Mouse (Mus musculus): ENCODE results near the gene Pbx1. TPM values are rescaled to one million over a fixed set of nuclear protein-coding genes. Genes with fewer than 3 reads are reported as not detected.

Gene Pbx1
- polyA plus RNA-seq, 1 experiment = 46.9 TPM

DNA sequence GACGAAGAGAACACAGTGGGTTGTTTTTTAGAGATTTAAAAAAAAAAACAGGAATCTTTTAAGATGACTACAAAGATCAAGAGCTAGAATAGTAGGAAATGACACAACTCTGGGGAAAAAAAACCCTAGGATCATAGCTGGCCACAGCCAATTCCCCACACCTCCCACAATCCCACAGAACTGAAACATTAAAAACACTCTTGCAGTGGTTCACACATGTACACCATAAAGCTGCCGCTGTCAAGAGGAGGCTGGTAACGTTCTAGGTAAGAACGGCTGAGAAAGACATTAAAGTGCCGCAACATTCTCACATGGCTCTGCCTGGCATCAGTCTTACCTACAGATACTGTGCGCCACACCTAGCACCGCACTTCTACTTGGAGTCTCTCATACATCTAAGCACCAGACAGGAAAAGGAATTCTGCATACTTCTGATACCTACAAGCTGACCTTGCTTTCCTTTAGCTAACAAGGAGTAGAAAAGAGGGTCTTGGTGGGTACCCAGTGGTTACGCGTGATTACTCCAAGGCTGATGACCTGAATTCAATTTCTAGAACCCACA lies 176.6 kb downstream of the Pbx1 start:
- no peak for DNase-seq
- TF ChIP-seq POLR2A (IDR thresholded peaks at IDR 0.05; ENCODE audit: low read depth, low read length) (no peak), CTCF (conservative IDR thresholded peaks at IDR 0.05; ENCODE audit: insufficient read depth, insufficient read length, low read depth, low read length) (no peak)
- no peaks in the 10 kb centered on the region; the same call in 1 of the 2 replicates for H3K36me3 ChIP-seq (ENCODE audit: control insufficient read depth, insufficient read depth, low read length)
- H3K27me3 ChIP-seq (replicated peaks; ENCODE audit: control insufficient read depth, insufficient read depth, low read length) = no peaks in the 10 kb centered on the region
- H3K27ac ChIP-seq (ENCODE audit: insufficient read depth, low read depth, low read length) = no peak overlapping the region
- H3K4me3 ChIP-seq (ENCODE audit: insufficient read depth, low read depth, low read length) = no peak overlapping the region
- 97% methylated on average over 9 of the region's 9 CpGs for WGBS
- H3K4me1 ChIP-seq (ENCODE audit: control insufficient read depth, insufficient read depth, low read length) = peaks cover 6% of the 10 kb centered on the region; the same call in 1 of the 2 replicates

DNA sequence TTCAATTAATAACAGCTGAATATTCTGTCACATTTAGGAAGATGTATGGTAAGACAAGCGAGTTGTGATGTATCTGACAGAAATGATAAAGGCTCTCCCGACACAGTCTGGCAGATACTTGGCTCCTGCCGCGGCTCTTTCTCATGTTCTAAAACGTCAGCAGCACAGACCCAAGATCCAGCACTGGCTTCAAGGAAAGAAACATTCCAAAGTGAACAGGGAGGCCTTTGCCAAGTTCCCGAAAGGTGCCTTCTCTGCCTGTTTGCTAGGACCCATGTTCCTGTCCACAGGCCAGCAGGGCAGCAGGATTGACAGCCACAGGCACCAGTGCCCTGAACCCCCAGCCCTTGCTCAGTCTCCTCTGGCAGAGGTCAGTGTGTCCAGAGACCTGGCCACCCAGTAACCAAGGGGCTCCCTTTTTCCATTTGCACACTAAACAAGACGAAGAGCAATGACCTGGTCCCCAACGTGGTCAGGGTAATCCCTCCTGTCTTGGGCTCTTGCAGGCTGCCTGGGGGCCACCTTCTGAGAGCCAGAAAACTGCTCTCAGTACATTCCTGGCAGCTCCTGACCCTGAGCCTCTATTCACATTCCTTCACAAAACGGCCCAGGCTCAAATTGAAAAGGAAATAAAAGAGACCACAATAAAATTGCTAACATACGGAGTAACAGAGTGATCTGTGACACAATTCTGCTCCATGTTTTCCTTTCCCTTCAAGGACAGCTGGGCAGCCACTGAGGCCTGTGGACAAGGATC lies 184.9 kb downstream of the Pbx1 start:
- TF ChIP-seq POLR2A (IDR thresholded peaks at IDR 0.05; ENCODE audit: low read depth, low read length) = no peak
- TF ChIP-seq CTCF (conservative IDR thresholded peaks at IDR 0.05; ENCODE audit: insufficient read depth, insufficient read length, low read depth, low read length) = no peak
- peak; percentile 52 for DNase-seq
- peak overlapping the region; percentile 93 for H3K27ac ChIP-seq (ENCODE audit: insufficient read depth, low read depth, low read length)
- H3K27me3 ChIP-seq (replicated peaks; ENCODE audit: control insufficient read depth, insufficient read depth, low read length) = no peaks in the 10 kb centered on the region
- no peak overlapping the region for H3K4me3 ChIP-seq (ENCODE audit: insufficient read depth, low read depth, low read length)
- 16% methylated on average over 10 of the region's 10 CpGs for WGBS
- no peaks in the 10 kb centered on the region; the same call in 1 of the 2 replicates for H3K36me3 ChIP-seq (ENCODE audit: control insufficient read depth, insufficient read depth, low read length)
- peaks cover 24% of the 10 kb centered on the region for H3K4me1 ChIP-seq (ENCODE audit: control insufficient read depth, insufficient read depth, low read length)

DNA sequence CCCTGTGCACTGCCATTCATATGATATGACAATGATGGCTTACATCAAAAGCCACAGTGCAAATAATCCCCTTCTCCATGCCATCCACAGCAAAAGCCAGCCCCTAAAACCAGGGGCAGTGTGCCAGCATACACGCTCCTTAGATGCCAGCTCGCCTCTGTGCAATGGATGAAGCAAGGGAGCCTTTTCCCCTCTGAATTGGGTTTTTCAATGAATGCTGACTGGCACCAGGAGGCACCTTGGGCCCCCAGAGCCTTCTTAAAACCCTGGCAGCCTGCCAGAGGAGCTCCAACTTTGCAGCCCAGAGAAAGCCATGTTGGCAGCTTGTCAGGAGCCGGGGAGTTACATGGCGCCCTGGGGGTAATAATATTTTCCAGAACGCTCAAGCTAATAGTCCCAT lies 186.5 kb downstream of the Pbx1 start:
- WGBS = 59% methylated on average over 5 of the region's 5 CpGs
- H3K36me3 ChIP-seq (ENCODE audit: control insufficient read depth, insufficient read depth, low read length) = no peaks in the 10 kb centered on the region

DNA sequence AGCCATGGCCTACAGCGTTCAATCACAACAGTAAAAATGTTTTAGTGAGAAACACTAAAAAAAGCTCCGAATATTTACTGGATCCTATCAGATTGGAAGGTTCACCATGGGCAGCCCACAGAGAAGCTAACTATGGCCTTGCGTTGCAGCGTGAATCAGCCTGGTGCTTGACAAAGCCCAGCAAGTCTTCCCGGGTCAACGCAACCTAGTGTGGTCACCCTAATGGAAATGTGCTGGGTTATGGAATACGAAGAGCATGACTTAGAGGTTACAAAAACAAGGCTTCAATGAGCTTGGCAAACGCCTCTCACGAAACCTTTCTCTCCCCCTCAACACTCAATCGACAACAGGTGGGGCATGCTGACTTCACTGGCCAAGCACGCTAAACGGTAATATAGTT lies 188.3 kb downstream of the Pbx1 start:
- peaks cover 28% of the 10 kb centered on the region for H3K4me1 ChIP-seq (ENCODE audit: control insufficient read depth, insufficient read depth, low read length)
- H3K27me3 ChIP-seq (replicated peaks; ENCODE audit: control insufficient read depth, insufficient read depth, low read length) = no peaks in the 10 kb centered on the region
- TF ChIP-seq POLR2A (IDR thresholded peaks at IDR 0.05; ENCODE audit: low read depth, low read length) = no peak
- no peak for TF ChIP-seq CTCF (conservative IDR thresholded peaks at IDR 0.05; ENCODE audit: insufficient read depth, insufficient read length, low read depth, low read length)
- 0 out of 2 replicates have a peak overlapping the region, but pooled peaks have one; percentile 7 for H3K27ac ChIP-seq (ENCODE audit: insufficient read depth, low read depth, low read length)
- no peak for DNase-seq
- 63% methylated on average over 12 of the region's 12 CpGs for WGBS
- no peaks in the 10 kb centered on the region for H3K36me3 ChIP-seq (ENCODE audit: control insufficient read depth, insufficient read depth, low read length)
- no peak overlapping the region for H3K4me3 ChIP-seq (ENCODE audit: insufficient read depth, low read depth, low read length)

More for the DNA sequence above, 186.5 kb downstream of the Pbx1 start:
- peak; percentile 60 for DNase-seq
- no peaks in the 10 kb centered on the region for H3K27me3 ChIP-seq (replicated peaks; ENCODE audit: control insufficient read depth, insufficient read depth, low read length)
- TF ChIP-seq CTCF (conservative IDR thresholded peaks at IDR 0.05; ENCODE audit: insufficient read depth, insufficient read length, low read depth, low read length) (no peak), POLR2A (IDR thresholded peaks at IDR 0.05; ENCODE audit: low read depth, low read length) (no peak)
- H3K4me1 ChIP-seq (ENCODE audit: control insufficient read depth, insufficient read depth, low read length) = peaks cover 28% of the 10 kb centered on the region
- no peak overlapping the region for H3K27ac ChIP-seq (ENCODE audit: insufficient read depth, low read depth, low read length)
- H3K4me3 ChIP-seq (ENCODE audit: insufficient read depth, low read depth, low read length) = no peak overlapping the region

DNA sequence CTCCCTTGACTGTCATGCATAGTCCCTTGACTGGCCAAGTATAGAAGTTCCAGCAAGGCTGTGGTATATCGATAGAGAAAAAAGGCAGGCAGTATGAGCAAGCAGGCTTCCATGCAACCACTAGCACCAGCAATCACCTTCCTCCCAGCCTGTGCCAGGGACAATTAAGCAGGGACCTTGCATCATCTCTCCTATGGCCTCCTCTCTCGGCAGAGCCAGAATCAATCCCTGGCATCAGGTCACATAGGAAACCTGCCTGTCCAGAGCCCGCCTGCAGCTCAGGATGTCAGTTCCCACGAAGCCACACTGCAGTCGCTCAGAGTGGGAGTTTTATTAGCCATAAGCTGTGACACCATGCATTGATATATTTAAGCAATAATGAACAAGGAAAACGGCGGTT lies 189.0 kb downstream of the Pbx1 start:
- H3K27ac ChIP-seq (ENCODE audit: insufficient read depth, low read depth, low read length) = no peak overlapping the region
- peaks cover 28% of the 10 kb centered on the region for H3K4me1 ChIP-seq (ENCODE audit: control insufficient read depth, insufficient read depth, low read length)
- DNase-seq = no peak
- no peaks in the 10 kb centered on the region for H3K36me3 ChIP-seq (ENCODE audit: control insufficient read depth, insufficient read depth, low read length)
- no peak overlapping the region for H3K4me3 ChIP-seq (ENCODE audit: insufficient read depth, low read depth, low read length)
- WGBS = 62% methylated on average over 7 of the region's 7 CpGs
- no peak for TF ChIP-seq CTCF (conservative IDR thresholded peaks at IDR 0.05; ENCODE audit: insufficient read depth, insufficient read length, low read depth, low read length)
- no peak for TF ChIP-seq POLR2A (IDR thresholded peaks at IDR 0.05; ENCODE audit: low read depth, low read length)
- no peaks in the 10 kb centered on the region for H3K27me3 ChIP-seq (replicated peaks; ENCODE audit: control insufficient read depth, insufficient read depth, low read length)

DNA sequence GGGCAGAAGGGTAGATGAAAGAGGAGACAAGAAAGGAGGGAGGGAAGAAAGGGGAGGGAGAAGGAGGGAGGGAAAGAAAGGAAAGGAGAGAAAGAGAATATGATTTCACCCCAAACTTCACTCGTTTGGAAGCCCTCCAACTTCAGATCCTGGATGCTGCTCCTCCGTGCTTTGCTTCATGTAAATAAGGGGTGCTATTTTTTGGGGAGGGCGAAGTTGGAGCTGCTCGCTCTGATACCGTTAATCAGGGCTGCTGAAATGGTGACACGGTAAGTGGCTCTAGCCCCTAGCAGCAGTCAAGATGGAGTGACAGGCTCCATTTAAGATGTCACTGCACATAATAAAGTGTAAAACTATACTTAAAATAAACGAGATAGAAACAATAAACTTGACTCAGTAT lies 190.8 kb downstream of the Pbx1 start:
- H3K27ac ChIP-seq (ENCODE audit: insufficient read depth, low read depth, low read length) = no peak overlapping the region
- WGBS = 43% methylated on average over 7 of the region's 7 CpGs

DNA sequence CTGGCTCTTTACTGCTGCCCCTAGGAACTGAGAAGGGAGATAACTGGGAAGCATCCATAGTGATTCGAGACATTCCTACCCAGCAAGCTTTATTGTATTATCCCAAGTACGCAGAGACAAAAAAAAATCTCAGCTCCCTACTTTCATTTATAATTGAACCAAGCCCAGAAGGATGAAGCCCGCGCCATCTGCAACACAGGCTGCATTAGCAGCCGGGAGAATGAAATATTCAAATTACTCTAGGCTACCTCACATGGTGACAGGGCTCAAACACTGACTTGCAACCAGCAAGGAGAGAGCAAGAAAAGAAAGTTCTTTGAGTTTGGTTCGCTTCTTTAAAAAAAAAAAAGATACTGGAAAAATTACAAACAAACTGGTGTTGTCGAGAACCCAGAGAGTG lies 191.2 kb downstream of the Pbx1 start:
- Histone ChIP-seq H3K36me3 (ENCODE audit: control insufficient read depth, insufficient read depth, low read length) (no peaks in the 10 kb centered on the region), H3K4me1 (ENCODE audit: control insufficient read depth, insufficient read depth, low read length) (peaks cover 9% of the 10 kb centered on the region), H3K27me3 (replicated peaks; ENCODE audit: control insufficient read depth, insufficient read depth, low read length) (no peaks in the 10 kb centered on the region), H3K4me3 (ENCODE audit: insufficient read depth, low read depth, low read length) (no peak overlapping the region), H3K27ac (ENCODE audit: insufficient read depth, low read depth, low read length) (no peak overlapping the region)
- TF ChIP-seq CTCF (conservative IDR thresholded peaks at IDR 0.05; ENCODE audit: insufficient read depth, insufficient read length, low read depth, low read length) (no peak), POLR2A (IDR thresholded peaks at IDR 0.05; ENCODE audit: low read depth, low read length) (no peak)
- WGBS = 46% methylated on average over 7 of the region's 7 CpGs
- no peak for DNase-seq

More for the DNA sequence above, 190.8 kb downstream of the Pbx1 start:
- H3K4me1 ChIP-seq (ENCODE audit: control insufficient read depth, insufficient read depth, low read length) = peaks cover 13% of the 10 kb centered on the region
- TF ChIP-seq POLR2A (IDR thresholded peaks at IDR 0.05; ENCODE audit: low read depth, low read length) (no peak), CTCF (conservative IDR thresholded peaks at IDR 0.05; ENCODE audit: insufficient read depth, insufficient read length, low read depth, low read length) (no peak)
- H3K27me3 ChIP-seq (replicated peaks; ENCODE audit: control insufficient read depth, insufficient read depth, low read length) = no peaks in the 10 kb centered on the region
- no peak overlapping the region for H3K4me3 ChIP-seq (ENCODE audit: insufficient read depth, low read depth, low read length)
- no peaks in the 10 kb centered on the region for H3K36me3 ChIP-seq (ENCODE audit: control insufficient read depth, insufficient read depth, low read length)
- no peak for DNase-seq
